Mouse (Mus musculus): Measurements from ENCODE around the gene Vwa1. TPM values are rescaled to one million over a fixed set of nuclear protein-coding genes. Genes with fewer than 3 reads are reported as not detected.

Gene Vwa1
- total and polyA plus RNA-seq, 3 experiments = 0.33 to 0.42 TPM; not detected in 1

DNA sequence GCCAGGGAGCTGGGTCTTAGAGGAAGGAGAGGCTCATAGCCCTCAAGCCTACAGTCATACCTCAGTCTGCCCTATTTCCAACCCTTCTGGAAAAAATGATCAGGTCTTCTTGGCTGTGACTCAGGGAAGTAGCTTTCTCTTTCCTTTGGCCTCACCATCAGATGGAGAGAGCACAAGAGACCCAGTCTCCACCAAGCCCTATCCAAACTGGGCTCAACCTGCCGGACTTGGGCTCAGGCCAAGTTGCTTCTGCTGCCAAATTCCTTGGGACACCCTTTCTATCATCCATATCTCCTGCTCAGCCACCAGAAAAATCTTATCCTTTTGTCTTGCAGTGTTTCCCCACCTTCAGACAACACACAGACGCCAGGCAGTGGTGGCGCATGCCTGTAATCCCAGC lies 1.4 kb upstream of the Vwa1 start:
- no peak overlapping the region for H3K9ac ChIP-seq (ENCODE audit: control insufficient read depth, low read depth, low read length, poor library complexity, severe bottlenecking)
- no peak for DNase-seq (ENCODE audit: low read depth, low spot score)
- H3K79me2 ChIP-seq (ENCODE audit: control insufficient read depth, insufficient read depth, low read length, poor library complexity) = no peaks in the 10 kb centered on the region
- TF ChIP-seq POLR2AphosphoS2 (IDR thresholded peaks at IDR 0.05; ENCODE audit: low read length) = no peak
- TF ChIP-seq ETS1 (IDR thresholded peaks at IDR 0.05; ENCODE audit: low read depth, low read length) = no peak
- no peak for TF ChIP-seq TBP (IDR thresholded peaks at IDR 0.05; ENCODE audit: low read depth, low read length)
- no peak for TF ChIP-seq ZC3H11A (IDR thresholded peaks at IDR 0.05; ENCODE audit: low read depth, low read length)
- no peak for TF ChIP-seq RAD21 (IDR thresholded peaks at IDR 0.05; ENCODE audit: low read depth, low read length)
- no peak for TF ChIP-seq USF2 (IDR thresholded peaks at IDR 0.05; ENCODE audit: borderline replicate concordance in 1 of 2, insufficient read depth in 1 of 2, low read depth in 1 of 2, low read length in 2 of 2)
- TF ChIP-seq EP300 (IDR thresholded peaks at IDR 0.05; ENCODE audit: low read depth in 1 of 2, low read length in 2 of 2) = no peak
- no peak for TF ChIP-seq MYC (IDR thresholded peaks at IDR 0.05; ENCODE audit: low read depth, low read length)
- TF ChIP-seq ZNF384 (IDR thresholded peaks at IDR 0.05; ENCODE audit: low read depth, low read length) = no peak
- TF ChIP-seq JUND (IDR thresholded peaks at IDR 0.05; ENCODE audit: low read depth, low read length) = no peak
- no peak for TF ChIP-seq MAX (IDR thresholded peaks at IDR 0.05; ENCODE audit: low read length)
- TF ChIP-seq SMC3 (IDR thresholded peaks at IDR 0.05; ENCODE audit: low read depth, low read length) = no peak
- no peak for TF ChIP-seq POLR2A (IDR thresholded peaks at IDR 0.05; ENCODE audit: control insufficient read depth in 1 of 2, insufficient read depth in 1 of 2, low read depth in 1 of 2, low read length in 2 of 2, poor library complexity in 1 of 2)
- no peak for TF ChIP-seq MEF2A (IDR thresholded peaks at IDR 0.05; ENCODE audit: extremely low read depth, insufficient replicate concordance, low read depth, low read length, poor library complexity, severe bottlenecking)
- no peak for TF ChIP-seq GABPA (IDR thresholded peaks at IDR 0.05; ENCODE audit: low read depth, low read length)
- no peak for TF ChIP-seq CHD2 (IDR thresholded peaks at IDR 0.05; ENCODE audit: low read length)
- peaks cover 0 to 8% of the 10 kb centered on the region in 2 experiments; a peak in 2 of 4 replicates for H3K36me3 ChIP-seq (ENCODE audit: control insufficient read depth in 1 of 2, insufficient read depth in 2 of 2, low read length in 2 of 2)
- peaks cover 6 to 21% of the 10 kb centered on the region in 2 experiments for H3K4me1 ChIP-seq (ENCODE audit: control insufficient read depth in 1 of 2, insufficient read depth in 2 of 2, low read length in 2 of 2)
- no peaks in the 10 kb centered on the region for H3K27me3 ChIP-seq (ENCODE audit: control insufficient read depth in 1 of 2, insufficient read depth in 2 of 2, low read length in 2 of 2)
- no peaks in the 10 kb centered on the region for H3K9me3 ChIP-seq (replicated peaks; ENCODE audit: insufficient read depth, low read length)
- no peak overlapping the region for H3K27ac ChIP-seq (ENCODE audit: control insufficient read depth, low read depth, low read length)
- no peak overlapping the region for H3K4me3 ChIP-seq (ENCODE audit: control insufficient read depth in 1 of 2, insufficient read depth in 1 of 2, low read depth in 2 of 2, low read length in 2 of 2)

DNA sequence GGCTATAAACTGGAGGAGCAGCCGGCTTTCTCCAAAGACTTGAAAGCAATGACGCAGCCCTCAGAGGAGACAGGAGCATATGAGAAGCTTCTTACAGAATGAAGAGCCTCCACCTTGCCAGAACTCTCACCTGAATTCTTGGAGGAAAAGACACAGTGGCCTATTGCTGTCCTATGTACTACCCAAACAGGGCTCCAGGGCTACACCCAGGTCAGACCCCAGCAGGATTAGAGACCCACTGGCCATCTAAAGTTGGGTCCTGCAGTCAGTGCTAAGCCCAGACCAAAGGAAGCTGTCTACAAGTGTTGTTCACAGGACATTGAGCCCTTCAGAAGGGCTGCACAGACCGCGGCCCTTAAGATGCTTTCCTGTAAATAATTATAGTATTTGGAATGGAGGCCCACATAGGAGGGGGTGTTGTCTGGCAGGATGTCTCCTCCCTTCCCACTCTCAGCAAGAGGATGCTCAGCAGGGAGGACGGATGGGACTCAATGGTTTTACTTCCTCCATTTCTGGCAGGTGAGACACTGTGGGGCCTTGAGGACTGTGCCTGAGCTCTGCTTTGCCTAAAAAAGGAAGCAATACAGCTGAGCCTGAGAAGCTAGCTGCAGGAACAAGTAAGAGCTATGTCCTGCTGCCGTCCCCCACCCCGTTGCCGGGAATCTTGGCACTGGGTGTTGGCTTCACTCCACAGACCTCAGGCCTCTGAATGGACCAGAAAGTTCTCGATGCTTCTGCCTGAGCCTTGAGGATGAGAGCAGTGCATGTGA lies 658 bp upstream of the Vwa1 start:
- Histone ChIP-seq H3K4me3 (ENCODE audit: control insufficient read depth in 1 of 2, insufficient read depth in 1 of 2, low read depth in 2 of 2, low read length in 2 of 2) (no peak overlapping the region), H3K79me2 (ENCODE audit: control insufficient read depth, insufficient read depth, low read length, poor library complexity) (no peaks in the 10 kb centered on the region), H3K27me3 (ENCODE audit: control insufficient read depth in 1 of 2, insufficient read depth in 2 of 2, low read length in 2 of 2) (no peaks in the 10 kb centered on the region), H3K4me1 (ENCODE audit: control insufficient read depth in 1 of 2, insufficient read depth in 2 of 2, low read length in 2 of 2) (peaks cover 6 to 26% of the 10 kb centered on the region in 2 experiments), H3K9me3 (replicated peaks; ENCODE audit: insufficient read depth, low read length) (no peaks in the 10 kb centered on the region), H3K36me3 (ENCODE audit: control insufficient read depth in 1 of 2, insufficient read depth in 2 of 2, low read length in 2 of 2) (peaks cover 0 to 8% of the 10 kb centered on the region in 2 experiments; a peak in 2 of 4 replicates), H3K9ac (ENCODE audit: control insufficient read depth, low read depth, low read length, poor library complexity, severe bottlenecking) (no peak overlapping the region), H3K27ac (ENCODE audit: control insufficient read depth, low read depth, low read length) (no peak overlapping the region)
- TF ChIP-seq BHLHE40 (IDR thresholded peaks at IDR 0.05; ENCODE audit: borderline replicate concordance, low read depth, low read length) (no peak), MAZ (IDR thresholded peaks at IDR 0.05; ENCODE audit: low read depth, low read length) (no peak), TBP (IDR thresholded peaks at IDR 0.05; ENCODE audit: low read depth, low read length) (no peak), ETS1 (IDR thresholded peaks at IDR 0.05; ENCODE audit: low read depth, low read length) (no peak), CHD1 (IDR thresholded peaks at IDR 0.05; ENCODE audit: low read depth, low read length) (no peak), E2F4 (IDR thresholded peaks at IDR 0.05; ENCODE audit: borderline replicate concordance, low read depth, low read length) (no peak)
- DNase-seq (ENCODE audit: low read depth, low spot score) = peak; percentile 59

Measured in MEL (cell line).